Mouse (Mus musculus) cerebellum, adult 2 months (tissue): ENCODE data around the gene Myl6b. TPM values are rescaled to one million over a fixed set of nuclear protein-coding genes. Genes with fewer than 3 reads are reported as not detected.

ENCODE experiments used
- DNase-seq, 2 experiments: peaks; one replicate each; pipeline ENCODE4 v3.0.0; 2021
- H3K27ac ChIP-seq: fragments of 200-500 bp; 2 replicates; pipeline ENCODE4 v1.5.1; 2012; ENCODE audit warnings: low read length, control low read depth, inconsistent platforms; ENCODE audit not compliant: insufficient read depth
- H3K27me3 ChIP-seq: fragments of 200-500 bp; 2 replicates; pipeline ENCODE4 v1.6.1; 2012; ENCODE audit warnings: inconsistent platforms, mild to moderate bottlenecking, low read length, moderate library complexity; ENCODE audit not compliant: control insufficient read depth, insufficient read depth
- H3K4me1 ChIP-seq: fragments of 200-500 bp; 2 replicates; pipeline ENCODE4 v1.6.1; 2011; ENCODE audit warnings: low read length; ENCODE audit not compliant: control insufficient read depth, insufficient read depth
- H3K4me3 ChIP-seq: fragments of 200-500 bp; replicated peaks from 2 replicates; pipeline ENCODE3; 2011; ENCODE audit warnings: mild to moderate bottlenecking, low read depth, low read length, control low read depth; ENCODE audit not compliant: insufficient read depth
- CTCF ChIP-seq: fragments of 200-500 bp; IDR thresholded peaks from 2 replicates; pipeline ENCODE4 v1.5.1; 2011; ENCODE audit warnings: low read depth, mild to moderate bottlenecking, control low read depth, low read length, moderate library complexity, borderline replicate concordance; ENCODE audit not compliant: insufficient read depth
- POLR2A ChIP-seq: fragments of 200-500 bp; IDR thresholded peaks from 2 replicates; pipeline ENCODE4 v1.6.1; 2011; ENCODE audit warnings: low read length, control low read depth, borderline replicate concordance; ENCODE audit not compliant: insufficient read depth
- WGBS: fragments of 180-500 bp; shearing (Covaris S2); methylation state at CpG from one replicate; pipeline ENCODE4 v1.1.7; 2018; 5-methylcytosine and 5-hydroxymethylcytosine counted together
- polyA plus RNA-seq: library from polyadenylated mRNA; depleted of rRNA; stranded (reverse); fragments of >200 nt; gene quantifications from 2 replicates; pipeline ENCODE4 v1.2.3, GENCODE M21; 2012; rRNA removed

Myl6b gene
- polyA plus RNA-seq, 1 experiment: 36.1 TPM

DNA sequence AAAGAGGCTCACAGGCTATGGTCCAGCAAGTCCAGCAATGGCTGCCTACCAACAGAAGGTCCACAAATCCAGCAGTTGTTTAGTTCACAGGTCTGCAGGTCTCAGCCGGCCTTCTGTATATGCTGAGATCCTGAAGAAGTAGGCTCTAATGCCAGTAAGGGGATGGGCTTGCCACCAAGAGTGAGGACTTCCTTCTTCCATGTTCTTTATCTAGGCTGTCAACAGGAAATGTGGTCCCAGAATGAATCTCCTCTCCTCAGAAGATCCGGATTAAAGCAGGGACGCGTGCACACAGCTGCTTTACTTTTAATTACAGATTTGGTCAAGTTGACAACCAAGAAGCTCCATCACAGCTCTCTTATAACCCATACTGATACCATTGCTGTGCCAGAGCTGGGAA, 53.1 kb downstream of the Myl6b start:
- H3K4me3 ChIP-seq: no peak overlapping the region
- WGBS: 90% methylated on average over 4 of the region's 4 CpGs
- H3K27ac ChIP-seq: no peak overlapping the region
- H3K27me3 ChIP-seq: no peaks in the 10 kb centered on the region
- DNase-seq: no peak
- TF ChIP-seq POLR2A: no peak
- TF ChIP-seq CTCF: no peak
- peaks cover 12% of the 10 kb centered on the region for H3K4me1 ChIP-seq

GRCm38 (mm10) chr10:128444354-128444753, 54.1 kb downstream of the Myl6b start:
- Histone ChIP-seq H3K4me3 (no peak overlapping the region), H3K4me1 (peaks cover 12% of the 10 kb centered on the region), H3K27me3 (no peaks in the 10 kb centered on the region), H3K27ac (no peak overlapping the region)
- WGBS: 78% methylated on average over 6 of the region's 6 CpGs
- no peak for DNase-seq
- TF ChIP-seq CTCF: no peak
- no peak for TF ChIP-seq POLR2A

Other genes starting within 250 kb of the Myl6b start
- gene Apon, start 244.6 kb downstream of the Myl6b start, polyA plus RNA-seq: not detected in 2 replicates
- gene Apof, start 230.0 kb downstream of the Myl6b start, polyA plus RNA-seq: not detected in 2 replicates
- 94.4 and 110 TPM in 2 replicates for gene Stat2, start 228.1 kb downstream of the Myl6b start, polyA plus RNA-seq
- gene Il23a, start 199.9 kb downstream of the Myl6b start, polyA plus RNA-seq: 1.2 and 1.8 TPM in 2 replicates
- gene Pan2, start 195.3 kb downstream of the Myl6b start, polyA plus RNA-seq: 42.6 and 48.5 TPM in 2 replicates
- gene Cnpy2, start 176.2 kb downstream of the Myl6b start, polyA plus RNA-seq: 65.3 and 65.4 TPM in 2 replicates
- gene Cs, start 161.0 kb downstream of the Myl6b start, polyA plus RNA-seq: 251 and 252 TPM in 2 replicates
- gene Coq10a, start 129.7 kb downstream of the Myl6b start, polyA plus RNA-seq: 115 and 117 TPM in 2 replicates
- 40.6 and 41.6 TPM in 2 replicates for gene Ankrd52, start 121.6 kb downstream of the Myl6b start, polyA plus RNA-seq
- gene Slc39a5, start 97.5 kb downstream of the Myl6b start, polyA plus RNA-seq: 0.13 TPM in 1 of 2 replicates, not detected in the other
- 78.9 and 83.6 TPM in 2 replicates for gene Nabp2, start 87.2 kb downstream of the Myl6b start, polyA plus RNA-seq
- 88.0 and 90.5 TPM in 2 replicates for gene Rnf41, start 87.0 kb downstream of the Myl6b start, polyA plus RNA-seq
- gene Smarcc2, start 39.4 kb downstream of the Myl6b start, polyA plus RNA-seq: 239 and 260 TPM in 2 replicates
- gene Myl6, start 4.5 kb downstream of the Myl6b start, polyA plus RNA-seq: 1,381 and 1,434 TPM in 2 replicates
- gene Esyt1, start 27.2 kb upstream of the Myl6b start, polyA plus RNA-seq: 36.3 and 37.3 TPM in 2 replicates
- 15.4 and 18.7 TPM in 2 replicates for gene Zc3h10, start 49.1 kb upstream of the Myl6b start, polyA plus RNA-seq
- 1,271 and 1,490 TPM in 2 replicates for gene Rpl41, start 50.6 kb upstream of the Myl6b start, polyA plus RNA-seq
- 69.2 and 73.5 TPM in 2 replicates for gene Pa2g4, start 67.3 kb upstream of the Myl6b start, polyA plus RNA-seq
- 9.4 and 11.1 TPM in 2 replicates for gene Erbb3, start 91.0 kb upstream of the Myl6b start, polyA plus RNA-seq
- 303 and 334 TPM in 2 replicates for gene Rps26, start 128.1 kb upstream of the Myl6b start, polyA plus RNA-seq
- 8.5 and 9.6 TPM in 2 replicates for gene Ikzf4, start 147.3 kb upstream of the Myl6b start, polyA plus RNA-seq
- gene Suox, start 175.4 kb upstream of the Myl6b start, polyA plus RNA-seq: 15.6 and 17.9 TPM in 2 replicates
- gene Rab5b, start 197.6 kb upstream of the Myl6b start, polyA plus RNA-seq: 132 and 133 TPM in 2 replicates
- gene Pmel, start 205.5 kb upstream of the Myl6b start, polyA plus RNA-seq: 1.00 and 1.5 TPM in 2 replicates
- 3.8 and 3.9 TPM in 2 replicates for gene Cdk2, start 206.3 kb upstream of the Myl6b start, polyA plus RNA-seq
- 16.0 and 17.1 TPM in 2 replicates for gene Dgka, start 246.2 kb upstream of the Myl6b start, polyA plus RNA-seq
- gene Pym1, start 249.2 kb upstream of the Myl6b start, polyA plus RNA-seq: 37.2 and 39.7 TPM in 2 replicates